Mouse (Mus musculus): ENCODE data around the gene a. TPM values are rescaled to one million over a fixed set of nuclear protein-coding genes. Genes with fewer than 3 reads are reported as not detected.
A peak's percentile ranks its signal among the peaks of the same experiment; 100 is the strongest.

Gene a
- 0.73 and 0.94 TPM in 2 replicates for polyA plus RNA-seq (2015; fragmentation: Nextera tagmentation; extraction: Ambion mirVana)

DNA sequence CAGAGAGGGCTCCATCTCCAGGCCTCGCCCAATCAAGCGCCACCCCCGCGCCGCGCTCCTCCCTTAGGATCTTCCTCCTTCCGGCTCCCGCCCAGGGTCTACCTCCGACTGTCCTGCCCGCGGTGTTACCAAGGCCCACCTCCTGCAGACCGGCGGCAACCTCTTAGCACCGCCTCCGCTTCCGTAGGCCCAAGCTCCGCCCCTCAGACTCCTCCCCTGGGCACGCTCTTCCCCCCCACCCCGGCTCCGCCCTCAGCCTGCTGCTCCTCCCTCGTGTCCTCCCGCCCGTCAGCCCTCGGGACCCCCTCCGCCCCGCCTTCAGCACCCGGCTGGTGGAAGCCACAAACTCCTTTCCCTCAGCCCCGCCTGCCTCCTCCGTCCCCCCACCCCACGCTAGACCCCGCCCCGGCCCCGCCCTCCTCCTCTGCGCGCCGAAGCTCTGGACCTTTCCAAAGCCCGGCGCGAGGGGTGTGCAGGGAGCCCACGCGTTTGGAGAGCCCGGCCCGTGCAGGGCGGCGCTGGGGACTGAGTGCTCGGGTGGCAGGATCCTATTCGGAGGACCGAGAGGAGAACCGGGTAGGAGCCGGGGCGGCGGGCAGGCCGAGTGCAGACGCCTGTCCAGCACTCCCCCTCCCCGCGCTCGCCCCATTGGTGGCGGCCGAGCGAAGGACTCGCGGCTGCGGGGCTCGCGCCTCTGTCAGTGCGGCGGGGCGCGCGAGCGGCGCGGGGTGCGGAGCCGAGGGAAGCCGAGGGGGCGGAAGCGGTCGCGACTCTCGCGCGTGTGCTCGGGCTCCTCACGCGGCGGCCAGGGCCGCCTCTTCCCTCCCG lies at the start of gene a, which contains the start of gene Raly:
Gene a, plus strand, starts transcription at position 747 of the 828 bp plus-strand sequence.
Gene Raly, plus strand, starts transcription at position 441 of the 828 bp plus-strand sequence.
- under 1% methylated on average over 58 of the region's 89 CpGs for WGBS
- peak; percentile 95 for ATAC-seq
- peaks cover 18% of the 10 kb centered on the region for H3K4me1 ChIP-seq (replicated peaks; ENCODE audit: control insufficient read depth, insufficient read depth, low read length)
- H3K4me3 ChIP-seq (replicated peaks; ENCODE audit: low read length) = peak within 1 kb of the TSS; percentile 94
- no peaks in the 10 kb centered on the region for H3K27me3 ChIP-seq (replicated peaks; ENCODE audit: control insufficient read depth, insufficient read depth, low read length)
- H3K9ac ChIP-seq (replicated peaks; ENCODE audit: low read depth, low read length) = peak within 1 kb of the TSS; percentile 87
- H3K27ac ChIP-seq (ENCODE audit: low read length) = peak within 1 kb of the TSS; percentile 99
- peak within 1 kb of the TSS; percentile 86 for H3K4me2 ChIP-seq (ENCODE audit: low read length)
- no peaks in the 10 kb centered on the region for H3K36me3 ChIP-seq (ENCODE audit: control insufficient read depth, insufficient read depth)
- no peaks in the 10 kb centered on the region for H3K9me3 ChIP-seq (ENCODE audit: control insufficient read depth, low read length)

DNA sequence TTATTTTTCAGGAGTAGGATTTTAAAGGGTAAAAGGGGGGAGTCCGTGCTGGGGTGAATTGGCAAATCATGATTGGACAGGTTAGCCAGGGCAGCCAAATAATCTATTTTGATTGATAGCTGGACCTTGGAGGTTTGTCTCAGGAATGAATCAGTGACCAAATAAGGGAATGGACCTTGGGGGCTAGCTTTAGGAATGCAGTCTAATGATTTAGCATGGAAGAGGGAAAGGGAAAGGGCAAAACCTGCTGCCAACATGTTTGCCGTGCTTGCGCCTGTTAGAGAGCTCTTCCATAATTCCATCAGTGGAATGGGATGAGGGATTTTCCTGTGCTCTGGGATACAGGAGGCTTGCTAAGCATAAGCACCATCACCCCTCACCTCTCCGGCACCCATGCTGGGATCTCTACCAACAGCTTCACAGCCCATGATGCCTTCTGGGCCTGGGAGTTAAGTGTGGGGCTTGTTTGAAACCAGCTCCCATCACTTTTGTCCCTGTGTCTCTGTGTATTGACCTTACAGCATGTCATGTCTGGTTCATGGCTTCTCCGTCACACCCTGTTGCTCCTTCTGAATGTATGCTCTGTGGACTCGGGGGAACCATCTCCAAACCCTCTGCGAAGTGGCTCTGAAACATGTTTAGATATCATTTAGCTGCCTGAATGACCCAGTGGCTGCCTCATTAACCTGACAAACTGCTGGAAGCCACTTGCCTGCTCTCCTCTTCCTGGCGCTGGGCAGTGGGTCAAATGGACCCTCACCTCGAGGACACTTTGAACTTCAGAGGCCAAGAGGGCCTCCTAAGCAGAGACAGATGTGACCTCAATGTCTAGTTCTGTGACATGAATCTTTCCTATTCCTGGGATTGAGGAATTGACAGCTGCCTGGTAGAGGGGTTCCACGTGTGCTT lies 48.0 kb upstream of the a start:
- Histone ChIP-seq H3K9ac (replicated peaks; ENCODE audit: low read depth, low read length) (no peak overlapping the region), H3K27ac (ENCODE audit: low read length) (no peak overlapping the region), H3K4me3 (replicated peaks; ENCODE audit: low read length) (no peak overlapping the region), H3K27me3 (replicated peaks; ENCODE audit: control insufficient read depth, insufficient read depth, low read length) (no peaks in the 10 kb centered on the region), H3K36me3 (ENCODE audit: control insufficient read depth, insufficient read depth) (no peaks in the 10 kb centered on the region), H3K4me2 (ENCODE audit: low read length) (no peak overlapping the region), H3K4me1 (replicated peaks; ENCODE audit: control insufficient read depth, insufficient read depth, low read length) (no peaks in the 10 kb centered on the region), H3K9me3 (ENCODE audit: control insufficient read depth, low read length) (peaks cover 2% of the 10 kb centered on the region; the same call in 1 of the 2 replicates)
- 82% methylated on average over 10 of the region's 10 CpGs for WGBS
- ATAC-seq = no peak

DNA sequence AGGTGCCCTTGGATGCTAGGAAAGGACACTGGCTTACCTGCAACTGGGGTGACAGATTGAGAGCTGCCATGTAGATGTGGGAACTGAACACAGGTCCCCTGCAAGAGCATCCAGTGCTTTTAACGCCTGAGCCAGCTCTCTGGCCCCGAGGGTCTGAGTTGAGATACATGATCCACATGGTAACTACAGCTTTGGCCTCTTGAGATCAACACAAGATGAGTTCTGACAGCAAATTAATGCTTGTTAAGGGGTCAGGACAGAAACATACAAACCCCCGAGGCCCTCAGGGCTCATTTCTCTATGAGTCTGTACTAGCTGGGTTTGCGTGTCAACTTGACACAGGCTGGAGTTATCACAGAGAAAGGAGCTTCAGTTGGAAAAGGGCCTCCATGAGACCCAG lies 47.3 kb upstream of the a start:
- Histone ChIP-seq H3K27ac (ENCODE audit: low read length) (no peak overlapping the region), H3K9me3 (ENCODE audit: control insufficient read depth, low read length) (peaks cover 2% of the 10 kb centered on the region; the same call in 1 of the 2 replicates), H3K4me3 (replicated peaks; ENCODE audit: low read length) (no peak overlapping the region), H3K27me3 (replicated peaks; ENCODE audit: control insufficient read depth, insufficient read depth, low read length) (no peaks in the 10 kb centered on the region), H3K4me1 (replicated peaks; ENCODE audit: control insufficient read depth, insufficient read depth, low read length) (peaks cover 4% of the 10 kb centered on the region), H3K9ac (replicated peaks; ENCODE audit: low read depth, low read length) (no peak overlapping the region), H3K4me2 (ENCODE audit: low read length) (no peak overlapping the region), H3K36me3 (ENCODE audit: control insufficient read depth, insufficient read depth) (no peaks in the 10 kb centered on the region)
- 88% methylated on average over 4 of the region's 4 CpGs for WGBS
- no peak for ATAC-seq

DNA sequence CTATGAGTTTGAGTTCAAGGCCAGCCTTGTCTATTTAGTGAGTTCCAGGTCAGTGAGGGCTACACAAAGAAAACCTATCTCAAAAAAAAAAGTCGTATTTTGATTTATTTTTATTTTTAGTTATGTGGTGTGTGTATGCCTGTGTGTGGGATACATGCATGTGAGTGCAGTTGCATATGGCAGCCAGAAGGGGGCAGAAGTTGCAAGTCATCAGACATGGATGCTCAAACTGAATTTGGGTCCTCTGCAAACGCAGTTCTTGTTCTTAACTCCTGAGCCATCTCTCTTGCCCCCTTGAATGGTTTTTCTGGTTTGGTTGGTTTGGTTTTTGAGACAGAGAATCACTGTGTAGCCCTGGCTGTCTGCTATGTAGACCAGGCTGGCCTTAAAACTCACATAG lies 42.8 kb upstream of the a start:
- no peak for ATAC-seq
- Histone ChIP-seq H3K27me3 (replicated peaks; ENCODE audit: control insufficient read depth, insufficient read depth, low read length) (no peaks in the 10 kb centered on the region), H3K4me1 (replicated peaks; ENCODE audit: control insufficient read depth, insufficient read depth, low read length) (peaks cover 15% of the 10 kb centered on the region), H3K4me3 (replicated peaks; ENCODE audit: low read length) (no peak overlapping the region), H3K27ac (ENCODE audit: low read length) (no peak overlapping the region), H3K9ac (replicated peaks; ENCODE audit: low read depth, low read length) (no peak overlapping the region), H3K4me2 (ENCODE audit: low read length) (no peak overlapping the region), H3K36me3 (ENCODE audit: control insufficient read depth, insufficient read depth) (no peaks in the 10 kb centered on the region), H3K9me3 (ENCODE audit: control insufficient read depth, low read length) (no peaks in the 10 kb centered on the region)
- WGBS = 88% methylated on average over 2 of the region's 2 CpGs

DNA sequence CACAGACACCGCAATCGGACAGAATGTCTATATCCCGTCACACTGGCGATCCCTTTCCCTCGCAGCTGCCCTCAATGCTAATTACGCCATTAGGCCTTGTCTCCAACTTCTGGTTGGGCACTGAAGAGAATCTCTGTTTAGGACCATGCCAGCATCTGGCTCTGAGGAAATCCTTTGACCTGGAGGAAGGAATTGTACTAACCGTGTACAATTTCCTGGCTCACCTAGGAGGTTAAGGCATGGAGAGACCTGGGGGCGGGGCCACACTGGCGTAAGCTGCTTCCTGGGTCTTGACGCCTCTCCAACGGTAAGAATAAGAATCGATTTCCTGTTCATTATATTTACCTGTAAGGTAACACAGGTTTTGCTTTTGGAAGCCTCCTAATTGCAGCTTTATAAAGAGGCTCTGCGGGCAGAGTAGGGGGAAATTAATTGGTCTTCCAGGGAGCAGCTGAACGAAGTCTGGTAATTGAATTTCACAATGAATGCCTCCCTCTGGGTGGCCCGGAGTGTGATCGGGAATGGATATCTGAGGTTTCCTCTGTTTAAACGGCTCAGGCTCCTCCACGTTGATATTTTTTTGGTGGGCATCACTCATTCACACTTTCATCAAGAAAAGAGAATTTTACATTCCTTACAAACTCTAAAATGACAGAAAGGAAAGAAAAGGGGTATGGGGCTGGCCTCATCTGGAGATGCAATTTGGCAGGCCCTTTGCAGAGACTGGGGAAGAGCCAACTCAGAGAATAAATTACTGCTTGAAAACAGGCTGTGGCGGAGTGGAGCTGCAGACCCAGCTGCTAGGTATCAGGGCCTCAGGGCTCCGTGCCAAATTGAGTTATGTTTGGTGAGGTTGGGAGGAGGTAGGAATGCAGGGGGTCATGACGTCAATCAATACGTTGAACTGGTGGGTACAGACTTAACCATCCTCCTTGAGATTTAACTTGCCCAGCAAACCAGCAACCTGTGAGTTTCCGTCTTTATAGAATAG lies 41.9 kb upstream of the a start:
- 0 out of 2 replicates have a peak overlapping the region, but pooled peaks have one; percentile 10 for H3K4me3 ChIP-seq (replicated peaks; ENCODE audit: low read length)

DNA sequence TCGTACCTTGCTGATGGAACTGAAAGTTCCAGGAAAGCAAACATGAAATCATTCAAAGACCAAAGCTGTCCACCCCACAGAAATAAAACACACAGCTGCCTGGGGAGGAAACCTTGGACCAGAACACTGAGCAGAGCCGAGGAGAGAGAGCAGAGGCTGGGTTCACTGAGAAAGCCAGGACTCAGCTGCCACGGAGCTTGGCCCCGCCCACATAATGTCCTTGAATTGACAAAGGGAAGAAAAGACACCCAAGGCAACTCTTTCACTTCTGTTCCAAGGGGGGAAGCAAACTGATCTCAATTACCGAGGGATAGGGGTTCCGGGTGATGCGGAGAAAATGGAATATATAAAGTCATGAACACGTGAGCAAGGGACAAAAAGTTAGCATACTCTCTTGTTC lies 39.3 kb upstream of the a start:
- Histone ChIP-seq H3K4me1 (replicated peaks; ENCODE audit: control insufficient read depth, insufficient read depth, low read length) (peaks cover 15% of the 10 kb centered on the region), H3K9me3 (ENCODE audit: control insufficient read depth, low read length) (no peaks in the 10 kb centered on the region), H3K9ac (replicated peaks; ENCODE audit: low read depth, low read length) (no peak overlapping the region), H3K36me3 (ENCODE audit: control insufficient read depth, insufficient read depth) (no peaks in the 10 kb centered on the region), H3K4me3 (replicated peaks; ENCODE audit: low read length) (no peak overlapping the region), H3K4me2 (ENCODE audit: low read length) (no peak overlapping the region), H3K27ac (ENCODE audit: low read length) (no peak overlapping the region), H3K27me3 (replicated peaks; ENCODE audit: control insufficient read depth, insufficient read depth, low read length) (no peaks in the 10 kb centered on the region)
- 34% methylated on average over 8 of the region's 8 CpGs for WGBS
- no peak for ATAC-seq

More for the DNA sequence above, 41.9 kb upstream of the a start:
- peak overlapping the region; percentile 65 for H3K27ac ChIP-seq (ENCODE audit: low read length)
- no peaks in the 10 kb centered on the region for H3K36me3 ChIP-seq (ENCODE audit: control insufficient read depth, insufficient read depth)
- 12% methylated on average over 23 of the region's 23 CpGs for WGBS
- H3K4me1 ChIP-seq (replicated peaks; ENCODE audit: control insufficient read depth, insufficient read depth, low read length) = peaks cover 15% of the 10 kb centered on the region
- peak overlapping the region; percentile 45 for H3K4me2 ChIP-seq (ENCODE audit: low read length)
- ATAC-seq = peak; percentile 89
- no peak overlapping the region for H3K9ac ChIP-seq (replicated peaks; ENCODE audit: low read depth, low read length)
- H3K27me3 ChIP-seq (replicated peaks; ENCODE audit: control insufficient read depth, insufficient read depth, low read length) = no peaks in the 10 kb centered on the region
- no peaks in the 10 kb centered on the region for H3K9me3 ChIP-seq (ENCODE audit: control insufficient read depth, low read length)

DNA sequence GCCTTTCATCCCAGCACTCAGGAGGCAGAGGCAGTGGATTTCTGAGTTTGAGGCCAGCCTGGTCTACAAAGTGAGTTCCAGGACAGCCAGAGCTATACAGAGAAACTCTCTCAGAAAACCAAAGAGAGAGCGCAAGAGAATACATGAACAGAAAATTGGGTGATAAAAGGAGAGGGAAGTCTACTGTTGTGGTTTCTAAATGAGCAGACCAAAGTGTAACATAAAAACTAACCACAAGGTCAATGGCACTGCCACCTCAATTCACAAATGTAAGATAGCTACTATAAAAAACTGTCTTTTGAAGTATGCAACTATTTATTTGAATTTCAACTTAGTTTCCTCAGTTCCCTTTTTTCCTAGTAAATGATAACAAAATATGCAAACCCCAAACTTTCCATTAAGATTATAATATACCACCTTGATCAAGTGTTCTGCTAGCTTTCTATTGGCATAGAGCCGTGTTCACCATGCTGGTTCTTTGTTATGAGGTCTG lies 37.1 kb upstream of the a start:
- Histone ChIP-seq H3K4me2 (ENCODE audit: low read length) (no peak overlapping the region), H3K36me3 (ENCODE audit: control insufficient read depth, insufficient read depth) (no peaks in the 10 kb centered on the region), H3K4me1 (replicated peaks; ENCODE audit: control insufficient read depth, insufficient read depth, low read length) (peaks cover 9% of the 10 kb centered on the region), H3K4me3 (replicated peaks; ENCODE audit: low read length) (no peak overlapping the region), H3K9me3 (ENCODE audit: control insufficient read depth, low read length) (no peaks in the 10 kb centered on the region), H3K27me3 (replicated peaks; ENCODE audit: control insufficient read depth, insufficient read depth, low read length) (no peaks in the 10 kb centered on the region), H3K27ac (ENCODE audit: low read length) (no peak overlapping the region), H3K9ac (replicated peaks; ENCODE audit: low read depth, low read length) (no peak overlapping the region)
- 95% methylated on average over 2 of the region's 2 CpGs for WGBS
- ATAC-seq = no peak

DNA sequence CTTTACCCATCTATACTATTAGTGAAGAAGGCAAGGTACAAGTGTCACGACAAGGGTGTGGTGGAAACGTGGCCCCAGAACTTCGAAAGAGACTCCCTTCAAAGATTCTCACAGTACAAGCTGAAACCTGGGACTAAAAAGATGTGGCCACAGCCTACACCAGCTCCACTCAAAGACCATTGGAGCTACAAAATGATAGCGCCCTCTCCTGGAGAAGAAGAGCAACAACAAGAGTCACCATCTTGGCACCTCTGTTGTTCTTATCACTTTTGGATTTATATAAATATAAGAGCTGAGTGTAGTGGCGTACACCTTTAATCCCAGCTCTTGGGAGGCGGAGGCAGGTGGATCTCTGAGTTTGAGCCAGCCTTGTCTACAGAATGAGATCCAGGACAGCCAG lies 35.4 kb upstream of the a start:
- Histone ChIP-seq H3K9ac (replicated peaks; ENCODE audit: low read depth, low read length) (no peak overlapping the region), H3K27ac (ENCODE audit: low read length) (no peak overlapping the region), H3K9me3 (ENCODE audit: control insufficient read depth, low read length) (no peaks in the 10 kb centered on the region; the same call in 1 of the 2 replicates), H3K4me2 (ENCODE audit: low read length) (no peak overlapping the region), H3K36me3 (ENCODE audit: control insufficient read depth, insufficient read depth) (no peaks in the 10 kb centered on the region), H3K4me1 (replicated peaks; ENCODE audit: control insufficient read depth, insufficient read depth, low read length) (no peaks in the 10 kb centered on the region), H3K4me3 (replicated peaks; ENCODE audit: low read length) (no peak overlapping the region), H3K27me3 (replicated peaks; ENCODE audit: control insufficient read depth, insufficient read depth, low read length) (no peaks in the 10 kb centered on the region)
- ATAC-seq = no peak
- WGBS = 58% methylated on average over 6 of the region's 6 CpGs

Data from forebrain, embryonic 16.5 days (tissue).